Mouse (Mus musculus) midbrain, postnatal 0 days (tissue): ENCODE data around the gene Rasgrf2. TPM values are rescaled to one million over a fixed set of nuclear protein-coding genes. Genes with fewer than 3 reads are reported as not detected.

ENCODE experiments used
- ATAC-seq: fragments of 200-750 bp; cut with Nextera tagmentation; 2 replicates; pipeline ENCODE4 v1.8.0; 2017; ENCODE audit warnings: moderate number of reproducible peaks, mild to moderate bottlenecking, moderate TSS enrichment, moderate library complexity; ENCODE audit not compliant: low FRiP score
- DNase-seq: peaks from one replicate; pipeline ENCODE4 v3.0.0-alpha.2; 2015; ENCODE audit warnings: low spot score
- H3K27ac ChIP-seq: fragments of 300-500 bp; sonication (generic); 2 replicates; pipeline ENCODE4 v1.5.1; 2014; ENCODE audit warnings: low read depth, mild to moderate bottlenecking, low read length, mixed read lengths
- H3K27me3 ChIP-seq: fragments of 300-500 bp; sonication (generic); 2 replicates; pipeline ENCODE4 v1.6.1; 2014; ENCODE audit warnings: low read length, control low read depth, mixed read lengths; ENCODE audit not compliant: insufficient read depth
- H3K36me3 ChIP-seq: fragments of 300-500 bp; sonication (generic); 2 replicates; pipeline ENCODE4 v1.6.1; 2014; ENCODE audit warnings: low read length, control low read depth, mixed read lengths; ENCODE audit not compliant: insufficient read depth
- H3K4me1 ChIP-seq: fragments of 300-500 bp; sonication (generic); 2 replicates; pipeline ENCODE4 v1.6.1; 2014; ENCODE audit warnings: mild to moderate bottlenecking, control low read depth, antibody characterized with exemption, low read length, mixed read lengths; ENCODE audit not compliant: insufficient read depth
- H3K4me2 ChIP-seq: fragments of 300-500 bp; sonication (generic); 2 replicates; pipeline ENCODE4 v1.6.1; 2014; ENCODE audit warnings: low read depth, mild to moderate bottlenecking, low read length, mixed read lengths; ENCODE audit not compliant: poor library complexity, severe bottlenecking
- H3K4me3 ChIP-seq: fragments of 300-500 bp; sonication (generic); 2 replicates; pipeline ENCODE4 v1.5.1; 2014; ENCODE audit warnings: low read depth, mild to moderate bottlenecking, low read length, moderate library complexity
- H3K9ac ChIP-seq: fragments of 300-500 bp; sonication (generic); replicated peaks from 2 replicates; pipeline ENCODE4 v1.6.1; 2014; ENCODE audit warnings: mild to moderate bottlenecking, low read length, moderate library complexity, mixed read lengths; ENCODE audit not compliant: poor library complexity, severe bottlenecking
- H3K9me3 ChIP-seq: fragments of 300-500 bp; sonication (generic); 2 replicates; pipeline ENCODE4 v1.6.1; 2016; ENCODE audit warnings: low read length, control low read depth
- CTCF ChIP-seq: IDR thresholded peaks from 2 replicates; pipeline ENCODE4 v1.5.1; 2016; ENCODE audit warnings: antibody characterized with exemption, mild to moderate bottlenecking
- WGBS: fragments of 180-500 bp; shearing (Covaris S2); extraction: QIAGEN DNeasy Blood & Tissue Kit; methylation state at CpG from one replicate; pipeline ENCODE4 v1.1.7; 2014; 5-methylcytosine and 5-hydroxymethylcytosine counted together
- polyA plus RNA-seq: library from polyadenylated mRNA; unstranded; fragments of >200 nt; fragmentation: Nextera tagmentation; extraction: Ambion mirVana; gene quantifications from 2 replicates; pipeline ENCODE4 v1.2.1, GENCODE M21; 2015
- total RNA-seq: library from RNA; depleted of rRNA; stranded (reverse); fragments of >200 nt; gene quantifications from 2 replicates; pipeline ENCODE4 v1.2.3, GENCODE M21; 2014

Rasgrf2 gene
- total and polyA plus RNA-seq, 2 experiments from 2014 or later = 16.7 to 105 TPM

- H3K4me2 ChIP-seq = no peak overlapping the region
- WGBS = 88% methylated on average over 2 of the region's 2 CpGs
- TF ChIP-seq CTCF = no peak
- H3K4me3 ChIP-seq = no peak overlapping the region
- no peaks in the 10 kb centered on the region for H3K4me1 ChIP-seq
- H3K27ac ChIP-seq = no peak overlapping the region
- H3K9me3 ChIP-seq = no peaks in the 10 kb centered on the region
- ATAC-seq (no peak), DNase-seq (no peak)
- H3K36me3 ChIP-seq = no peaks in the 10 kb centered on the region
- H3K9ac ChIP-seq = no peak overlapping the region
- H3K27me3 ChIP-seq = no peaks in the 10 kb centered on the region
Observed at GRCm38 (mm10) chr13:92067831-92068230, 63.6 kb downstream of the Rasgrf2 start.

- Histone ChIP-seq H3K4me3 (no peak overlapping the region), H3K36me3 (no peaks in the 10 kb centered on the region), H3K9me3 (no peaks in the 10 kb centered on the region), H3K4me2 (no peak overlapping the region), H3K27ac (no peak overlapping the region), H3K27me3 (no peaks in the 10 kb centered on the region), H3K9ac (no peak overlapping the region), H3K4me1 (no peaks in the 10 kb centered on the region)
- ATAC-seq (no peak), DNase-seq (no peak)
- TF ChIP-seq CTCF = no peak
- 95% methylated on average over 12 of the region's 12 CpGs for WGBS
Observed at GRCm38 (mm10) chr13:92053748-92054147, 77.7 kb downstream of the Rasgrf2 start.

GRCm38 (mm10) chr13:92053001-92053400 is 78.5 kb downstream of the Rasgrf2 start:
- WGBS = 78% methylated on average over 3 of the region's 3 CpGs
- Histone ChIP-seq H3K27ac (no peak overlapping the region), H3K9ac (no peak overlapping the region), H3K4me1 (no peaks in the 10 kb centered on the region), H3K9me3 (no peaks in the 10 kb centered on the region), H3K4me2 (no peak overlapping the region), H3K4me3 (no peak overlapping the region), H3K27me3 (no peaks in the 10 kb centered on the region), H3K36me3 (no peaks in the 10 kb centered on the region)
- ATAC-seq = no peak
- DNase-seq = no peak
- no peak for TF ChIP-seq CTCF

GRCm38 (mm10) chr13:92051216-92051615 is 80.2 kb downstream of the Rasgrf2 start:
- ATAC-seq (no peak), DNase-seq (no peak)
- TF ChIP-seq CTCF = no peak
- Histone ChIP-seq H3K9me3 (no peaks in the 10 kb centered on the region), H3K27ac (no peak overlapping the region), H3K27me3 (no peaks in the 10 kb centered on the region), H3K4me2 (no peak overlapping the region), H3K4me1 (no peaks in the 10 kb centered on the region), H3K4me3 (no peak overlapping the region), H3K9ac (no peak overlapping the region), H3K36me3 (no peaks in the 10 kb centered on the region)
- WGBS = 82% methylated on average over 3 of the region's 3 CpGs

- Histone ChIP-seq H3K4me2 (no peak overlapping the region), H3K27me3 (no peaks in the 10 kb centered on the region), H3K9me3 (no peaks in the 10 kb centered on the region), H3K4me3 (no peak overlapping the region), H3K9ac (no peak overlapping the region), H3K36me3 (no peaks in the 10 kb centered on the region), H3K4me1 (no peaks in the 10 kb centered on the region), H3K27ac (no peak overlapping the region)
- no peak for TF ChIP-seq CTCF
- peak; percentile 64; the same call in 1 of the 2 replicates for ATAC-seq
- WGBS = 49% methylated on average over 8 of the region's 8 CpGs
- DNase-seq = peak; percentile 15
Observed at GRCm38 (mm10) chr13:92041584-92042563, 89.6 kb downstream of the Rasgrf2 start.

- 92% methylated on average over 24 of the region's 24 CpGs for WGBS
- DNase-seq (no peak), ATAC-seq (no peak)
- Histone ChIP-seq H3K4me2 (no peak overlapping the region), H3K27me3 (no peaks in the 10 kb centered on the region), H3K36me3 (no peaks in the 10 kb centered on the region), H3K4me3 (no peak overlapping the region), H3K27ac (no peak overlapping the region), H3K4me1 (no peaks in the 10 kb centered on the region), H3K9me3 (no peaks in the 10 kb centered on the region), H3K9ac (no peak overlapping the region)
- TF ChIP-seq CTCF = no peak
Observed at GRCm38 (mm10) chr13:92030364-92031057, 100.9 kb downstream of the Rasgrf2 start.
